Mouse (Mus musculus): ENCODE data around the gene Mief2.

GRCm38 (mm10) chr11:60730169-60730568, 2.0 kb downstream of the Mief2 start:
- TF ChIP-seq CTCF (conservative IDR thresholded peaks at IDR 0.05; ENCODE audit: low read length) (no peak), POU5F1 (IDR thresholded peaks at IDR 0.05; ENCODE audit: borderline replicate concordance, low read length) (no peak)
